Mouse (Mus musculus): ENCODE data around the gene Bcas3.
"Not testable (repeated sequence)": the region's sequence is repeated elsewhere in the genome, so short reads cannot be mapped to it uniquely, and the experiment has no call there.

Gene Bcas3

DNA sequence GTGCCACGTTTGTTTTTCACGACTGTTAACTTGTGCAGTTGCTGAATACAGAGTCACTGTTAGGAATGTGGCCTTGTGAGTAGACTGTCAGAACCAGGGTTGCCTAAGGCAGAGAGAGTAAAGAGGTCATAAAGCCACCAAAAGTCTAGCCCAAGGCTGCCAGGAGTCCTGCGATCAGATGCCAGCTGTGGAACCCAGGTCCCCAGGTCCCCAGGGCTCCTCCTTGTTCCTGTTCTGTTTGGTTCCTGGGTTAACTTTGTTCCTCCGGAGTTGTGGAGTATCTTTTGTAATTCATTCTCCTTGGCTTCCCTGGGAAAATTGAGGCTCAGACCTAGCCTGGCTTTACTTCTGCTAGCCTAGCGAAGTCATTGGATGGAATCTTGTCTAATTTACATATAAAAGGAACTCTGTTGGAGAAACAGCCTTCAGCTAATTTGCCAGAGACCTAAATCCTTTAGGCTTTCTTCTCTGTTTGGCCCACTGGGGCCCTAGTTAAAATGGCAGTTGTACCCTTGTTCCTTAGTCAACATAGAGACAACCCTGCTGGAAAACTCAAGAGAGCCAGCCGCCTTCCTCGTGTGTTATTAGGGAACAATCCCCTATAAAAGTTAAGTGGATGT lies 361.5 kb downstream of the Bcas3 start:
- DNase-seq = no peak

DNA sequence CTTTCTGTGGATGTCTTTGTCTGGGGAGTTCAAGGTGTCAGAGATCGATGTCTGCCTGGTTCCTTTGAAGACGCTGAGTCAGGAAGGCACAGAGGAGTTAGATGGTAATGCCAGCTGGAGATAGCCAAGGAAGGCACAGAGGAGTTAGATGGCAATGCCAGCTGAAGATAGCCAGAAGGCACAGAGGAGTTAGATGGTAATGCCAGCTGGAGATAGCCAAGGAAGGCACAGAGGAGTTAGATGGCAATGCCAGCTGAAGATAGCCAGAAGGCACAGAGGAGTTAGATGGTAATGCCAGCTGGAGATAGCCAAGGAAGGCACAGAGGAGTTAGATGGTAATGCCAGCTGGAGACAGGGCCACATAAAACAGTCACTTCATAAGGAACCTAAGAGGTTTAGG lies 363.8 kb downstream of the Bcas3 start:
- not testable (repeated sequence) for DNase-seq

DNA sequence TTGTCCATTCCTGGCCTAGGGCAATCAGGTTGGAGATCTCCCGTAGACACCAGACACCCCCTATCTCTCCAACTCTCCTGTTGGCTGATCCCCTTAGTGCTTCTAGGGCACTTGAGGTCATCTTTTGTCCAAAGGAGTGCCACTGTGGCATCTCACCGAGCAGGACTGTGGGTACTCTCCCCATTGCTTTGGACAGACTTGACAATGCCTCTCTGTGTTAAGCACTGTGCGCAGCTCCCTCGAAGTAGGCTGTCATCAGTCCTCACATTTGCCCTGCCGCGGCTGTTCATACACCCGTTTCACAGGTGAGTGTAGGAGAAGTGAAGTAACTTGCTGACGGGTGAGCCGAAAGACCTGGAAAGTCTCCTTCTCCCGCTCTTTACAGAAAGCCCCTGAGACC lies 366.1 kb downstream of the Bcas3 start:
- no peak for DNase-seq

DNA sequence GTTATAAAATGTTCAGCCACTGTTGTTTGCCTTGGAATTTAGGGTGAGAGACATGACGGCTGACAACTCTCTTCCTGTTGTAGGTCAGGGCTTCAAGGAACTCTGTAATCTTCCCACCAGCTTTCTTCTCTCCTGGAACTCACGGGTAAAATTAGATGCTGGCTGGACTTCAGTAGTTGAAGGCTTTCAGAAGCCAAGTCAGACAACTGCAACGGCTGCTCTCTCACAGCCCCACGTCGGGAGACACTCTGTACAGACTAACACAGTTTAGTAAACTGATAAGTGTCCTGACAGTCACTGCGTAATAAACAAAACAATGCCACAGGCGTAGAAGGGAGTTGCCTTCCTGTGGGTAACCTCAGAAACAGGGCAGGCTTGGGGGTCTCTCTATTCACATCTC lies 366.8 kb downstream of the Bcas3 start:
- DNase-seq = no peak

DNA sequence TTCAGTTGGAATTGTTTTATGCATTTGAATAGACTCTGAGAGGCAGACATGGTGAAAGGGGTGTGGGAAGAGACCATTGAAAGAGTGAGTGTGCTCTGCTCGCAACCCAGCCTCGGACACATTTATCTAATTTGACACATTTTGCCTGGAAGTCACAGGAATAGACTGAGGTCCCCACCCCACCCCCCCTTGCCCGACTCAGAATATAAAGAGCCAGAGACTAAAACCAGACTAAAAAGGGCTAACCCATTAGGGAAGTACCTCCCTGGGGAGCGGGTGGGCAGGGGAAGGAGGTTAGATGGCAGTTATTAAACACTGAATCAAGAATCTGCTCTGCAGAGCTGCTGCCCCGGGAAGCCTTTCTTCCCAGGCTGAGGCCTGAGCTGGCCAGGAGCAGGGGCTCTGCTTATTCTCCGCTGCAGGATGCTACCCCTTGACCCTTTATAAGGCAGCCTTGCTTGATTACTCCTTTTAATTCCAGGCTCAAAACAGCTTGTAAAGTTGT lies 367.4 kb downstream of the Bcas3 start:
- DNase-seq = no peak

DNA sequence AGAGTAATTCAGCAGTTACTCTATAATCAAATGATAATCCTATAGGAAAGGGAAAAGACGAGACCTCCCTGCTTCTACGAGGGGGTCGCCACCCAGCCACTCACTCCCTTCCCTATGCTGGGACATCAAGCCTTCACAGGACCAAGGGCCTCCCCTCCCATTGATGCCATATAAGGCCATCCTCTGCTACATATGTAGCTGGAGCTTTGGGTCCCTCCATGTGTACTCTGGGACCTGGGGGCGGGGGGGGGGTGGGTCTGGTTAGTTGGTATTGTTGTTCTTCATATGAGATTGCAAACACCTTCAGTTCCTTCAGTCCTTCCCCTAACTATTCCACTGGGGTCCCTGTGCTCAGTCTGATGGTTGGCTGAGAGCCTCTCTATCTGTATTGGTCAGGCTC lies 369.0 kb downstream of the Bcas3 start:
- no peak for DNase-seq

DNA sequence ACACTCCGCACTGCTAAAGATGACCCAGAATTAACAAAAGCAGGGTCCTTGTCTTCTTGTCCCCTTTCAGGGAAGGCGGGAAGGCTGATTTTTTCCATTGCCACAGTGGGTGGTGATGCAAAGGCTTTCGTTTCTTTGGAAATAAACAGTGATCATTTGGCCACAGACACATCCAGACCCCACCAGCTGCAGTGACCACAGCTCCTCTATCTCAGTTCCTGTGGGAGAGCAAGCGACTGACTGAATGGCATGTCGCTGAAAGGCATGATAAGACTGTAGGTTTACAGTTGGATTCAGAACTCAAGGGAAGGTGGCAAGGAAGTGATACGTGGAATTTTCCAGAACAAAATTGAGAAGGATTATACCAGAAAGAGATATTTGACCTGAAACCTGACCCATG lies 371.2 kb downstream of the Bcas3 start:
- DNase-seq = no peak

DNA sequence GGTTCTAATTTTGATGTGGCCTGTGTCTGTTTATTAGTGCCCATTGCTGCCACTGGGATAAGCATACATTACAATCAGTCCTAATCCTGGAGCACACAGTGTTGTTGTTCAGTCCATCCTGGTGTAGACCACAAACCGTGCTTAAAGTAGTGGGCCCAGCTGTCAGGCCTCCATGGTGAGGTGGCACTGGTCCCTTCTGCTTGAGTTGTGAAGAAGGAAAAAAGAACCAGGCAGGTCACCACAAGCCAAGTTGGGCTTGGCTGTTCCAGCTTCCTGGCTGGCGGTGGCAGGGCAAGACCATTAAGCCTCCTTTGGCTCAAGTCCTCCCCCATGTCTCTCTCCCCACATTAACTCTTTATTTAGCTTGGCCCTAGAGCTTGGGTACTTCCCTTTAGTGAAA lies 376.8 kb downstream of the Bcas3 start:
- DNase-seq = no peak

DNA sequence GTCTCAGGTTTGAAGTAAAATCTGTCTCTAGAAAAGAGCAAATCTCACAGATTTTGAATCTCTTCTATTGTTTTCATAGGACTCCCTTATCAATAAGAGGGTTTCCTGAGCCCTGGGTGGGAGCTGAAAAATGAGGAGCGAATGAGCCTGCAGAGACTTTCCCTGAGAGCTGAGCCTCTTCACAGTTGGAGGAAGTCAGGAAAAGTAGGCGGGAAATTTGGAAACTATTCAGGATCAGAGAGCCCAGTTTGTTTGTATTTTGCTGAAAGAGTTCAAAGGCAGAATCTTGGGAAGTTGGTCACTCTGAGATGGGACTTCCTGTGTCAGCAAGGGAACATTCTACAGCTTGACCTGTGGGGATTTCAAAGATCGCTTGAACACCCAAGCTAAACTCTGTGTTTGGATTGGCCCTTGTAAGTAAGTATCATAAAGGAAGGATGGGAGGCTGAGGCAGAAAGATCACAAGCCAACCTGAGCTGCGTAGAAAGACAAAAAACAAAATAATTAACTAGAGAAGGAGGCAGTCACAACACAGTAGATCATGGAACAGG lies 379.6 kb downstream of the Bcas3 start:
- no peak for DNase-seq

DNA sequence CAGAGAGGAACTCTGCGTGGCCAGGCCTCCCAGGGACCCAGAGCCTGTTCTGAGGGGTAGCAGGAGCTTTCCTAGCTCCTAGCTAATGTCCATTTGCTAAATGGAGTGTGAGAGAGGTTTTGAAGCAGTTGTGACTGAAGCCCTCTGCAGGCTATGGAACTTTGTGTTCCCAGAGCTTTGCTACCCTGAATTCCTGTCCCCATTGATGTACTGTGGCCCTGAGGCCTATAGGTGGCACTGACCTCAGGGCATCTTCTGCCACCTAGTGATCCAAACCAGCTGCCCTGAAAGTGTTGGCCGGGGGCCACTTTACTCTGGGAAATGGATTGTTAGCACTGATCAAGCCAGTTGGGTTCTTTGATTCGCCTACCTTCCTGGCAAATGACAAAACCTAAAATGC lies 380.6 kb downstream of the Bcas3 start:
- DNase-seq = peak; percentile 11 to 14

DNA sequence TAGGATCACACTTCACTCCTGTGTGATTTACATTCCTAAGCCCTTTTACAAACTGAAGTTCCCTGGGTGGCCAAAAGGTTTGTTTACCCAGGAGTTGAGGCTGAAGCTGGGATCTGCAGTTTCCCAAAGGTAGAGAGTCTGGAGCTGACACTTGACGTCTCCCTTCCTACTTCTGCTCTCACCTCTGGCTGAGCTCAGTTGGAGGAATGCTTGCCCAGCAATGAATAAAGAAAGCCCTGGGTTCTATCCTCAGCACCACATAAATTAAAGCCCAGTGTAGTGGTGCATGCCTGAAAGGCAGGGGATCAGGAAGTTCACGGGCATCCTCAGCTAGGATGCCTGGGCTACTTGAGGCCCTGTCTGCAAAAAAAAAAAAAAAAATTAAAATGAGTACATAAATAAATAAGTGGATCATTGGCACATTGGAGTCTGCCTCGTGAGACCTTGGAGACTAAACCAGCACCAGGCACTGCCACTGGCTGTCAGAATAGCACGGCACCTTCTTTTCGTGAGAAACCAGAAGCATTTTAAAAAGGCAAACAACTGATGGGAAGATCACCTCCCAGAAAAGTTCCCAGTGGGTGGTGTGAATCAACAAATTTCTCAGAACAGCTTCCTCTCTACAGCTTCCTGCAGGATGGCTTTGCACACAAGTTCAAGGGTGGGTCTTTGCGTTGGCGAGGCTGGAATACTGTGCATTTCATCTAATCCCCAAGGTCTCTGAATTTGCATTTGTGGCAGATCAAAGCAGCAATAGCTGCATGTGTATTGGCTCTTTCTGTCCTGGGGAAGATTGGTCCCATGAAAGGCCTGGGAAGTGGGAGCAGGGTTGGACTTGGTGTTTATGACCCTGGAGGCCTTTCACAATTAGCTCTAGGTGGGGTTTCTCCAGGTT lies 381.6 kb downstream of the Bcas3 start:
- no peak for DNase-seq

DNA sequence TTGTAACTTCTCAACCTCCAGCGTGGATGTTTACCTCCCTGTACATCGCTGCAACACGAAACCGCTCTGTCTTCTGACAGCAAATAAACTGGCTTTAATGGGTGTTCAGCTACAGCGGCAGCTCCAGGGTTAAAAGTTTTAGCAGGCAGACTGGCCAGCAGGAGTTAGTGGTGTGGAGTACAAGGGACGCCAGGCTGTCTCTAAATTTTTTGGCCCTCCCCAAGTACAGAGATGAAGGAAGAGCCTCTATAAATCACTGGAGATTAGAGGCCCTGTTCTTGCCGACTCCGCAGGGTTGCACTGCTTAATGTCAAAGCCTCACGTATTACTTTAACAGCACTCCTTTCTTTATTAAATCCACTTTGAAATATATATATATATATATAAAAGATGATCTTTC lies 384.3 kb downstream of the Bcas3 start:
- DNase-seq = no peak

DNA sequence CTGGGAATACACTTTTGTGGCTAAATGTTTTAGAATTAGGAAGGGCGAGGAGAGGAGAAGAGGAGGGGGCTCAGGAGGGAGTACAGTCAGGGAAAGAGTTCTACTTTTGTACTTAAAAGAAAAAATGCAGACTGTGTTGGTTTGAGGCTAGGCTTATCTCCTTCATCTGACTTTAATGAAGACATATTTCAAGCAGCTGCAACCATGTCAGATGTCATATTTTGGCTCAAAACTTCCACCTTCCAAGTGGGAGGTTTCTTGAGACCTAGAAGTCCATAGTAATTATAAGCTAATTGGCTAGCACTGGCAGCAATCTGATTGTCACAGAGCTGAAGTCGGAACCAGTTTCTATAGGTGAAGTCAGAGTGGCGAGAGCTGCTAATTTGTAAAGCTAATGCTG lies 384.9 kb downstream of the Bcas3 start:
- DNase-seq = no peak

DNA sequence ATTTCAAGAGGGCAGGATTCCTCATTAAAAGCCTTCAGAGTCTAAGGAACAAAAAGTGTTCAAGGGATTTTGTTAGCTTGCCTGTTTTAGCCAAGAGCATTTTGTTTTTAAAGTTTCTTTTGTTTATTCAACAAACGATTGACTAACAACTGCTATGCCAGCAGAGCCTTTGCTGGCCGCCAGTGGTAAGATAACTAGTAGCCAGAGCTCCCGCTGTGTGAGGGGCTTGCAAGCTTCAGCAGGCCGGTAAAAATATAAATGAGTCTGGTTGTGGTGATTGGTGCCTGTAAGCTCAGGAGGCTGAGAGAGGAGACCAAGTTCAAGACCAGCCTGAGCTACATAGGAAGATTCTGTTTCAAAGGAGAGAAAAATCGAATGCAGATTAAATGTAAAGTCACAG lies 385.6 kb downstream of the Bcas3 start:
- no peak for DNase-seq

DNA sequence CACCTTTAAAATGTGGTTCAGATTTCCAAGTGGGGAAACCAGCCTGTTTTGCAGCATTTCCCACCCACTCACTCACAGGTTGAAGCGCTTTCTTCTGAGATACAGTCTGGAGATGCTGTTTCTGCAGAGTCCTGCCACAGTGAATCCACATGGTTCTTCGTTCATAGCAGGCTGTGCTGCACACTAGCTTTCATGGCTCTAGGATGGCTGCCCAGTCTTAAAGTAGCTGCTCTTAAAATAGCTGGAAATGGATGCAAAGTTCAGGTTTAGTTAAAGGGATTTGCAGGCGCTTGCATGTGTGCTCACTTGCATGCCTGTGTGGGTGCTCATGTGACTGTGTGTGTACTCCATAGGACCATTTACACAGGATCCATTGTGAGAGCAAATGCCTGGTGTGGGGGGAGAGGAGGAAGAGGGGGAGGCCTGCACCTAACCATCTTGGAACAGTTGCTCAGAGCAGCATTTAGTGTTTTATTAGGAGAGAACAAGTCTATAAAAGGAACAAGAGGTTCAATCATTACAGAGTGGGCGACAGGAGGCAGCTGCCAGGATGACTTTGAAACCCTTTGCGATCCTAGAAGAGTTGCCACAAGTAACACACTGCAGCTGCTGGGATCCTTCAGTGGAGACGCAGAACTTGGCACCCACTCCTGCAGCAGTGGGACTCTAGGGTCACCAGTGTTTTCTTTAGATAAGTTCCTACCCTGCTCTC lies 386.5 kb downstream of the Bcas3 start:
- DNase-seq = no peak

DNA sequence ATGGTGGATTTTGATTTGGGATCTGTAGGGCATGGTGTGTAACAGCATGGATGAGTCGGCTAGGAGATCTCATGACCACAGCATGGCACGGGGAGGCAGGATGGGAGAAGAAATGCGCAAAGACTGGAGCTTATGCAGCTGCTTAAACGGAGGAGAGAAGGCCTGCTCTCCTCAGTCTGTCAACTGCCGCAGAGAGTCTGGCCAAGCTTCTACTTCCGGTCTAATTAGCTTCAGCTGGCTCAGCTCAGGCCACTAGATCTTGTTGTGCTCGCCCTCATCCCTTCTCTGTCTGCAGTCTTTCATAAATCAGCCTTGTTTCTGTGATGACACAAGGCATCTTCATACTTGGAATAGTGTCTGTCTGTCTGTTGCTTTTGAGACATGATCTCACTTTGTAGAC lies 393.4 kb downstream of the Bcas3 start:
- no peak for DNase-seq

DNA sequence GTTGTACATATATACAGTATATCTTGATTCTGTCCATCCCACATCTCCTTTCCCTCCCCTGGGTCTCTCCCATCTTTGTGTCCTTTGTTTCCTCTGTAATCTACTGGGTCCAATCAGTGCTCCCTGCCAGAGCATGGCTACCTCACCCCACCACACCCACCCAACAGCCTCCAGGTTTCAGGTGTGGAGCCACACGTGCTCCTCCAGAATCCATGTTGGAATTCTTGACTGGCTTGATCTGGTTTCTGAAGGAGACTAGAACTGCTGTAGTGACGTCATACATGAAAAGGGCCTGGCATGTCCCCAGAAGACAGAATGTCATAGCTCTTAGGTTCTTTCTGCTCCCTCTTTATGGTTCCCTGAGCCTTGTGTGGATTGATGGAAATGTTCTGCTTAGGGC lies 395.9 kb downstream of the Bcas3 start:
- DNase-seq = no peak

DNA sequence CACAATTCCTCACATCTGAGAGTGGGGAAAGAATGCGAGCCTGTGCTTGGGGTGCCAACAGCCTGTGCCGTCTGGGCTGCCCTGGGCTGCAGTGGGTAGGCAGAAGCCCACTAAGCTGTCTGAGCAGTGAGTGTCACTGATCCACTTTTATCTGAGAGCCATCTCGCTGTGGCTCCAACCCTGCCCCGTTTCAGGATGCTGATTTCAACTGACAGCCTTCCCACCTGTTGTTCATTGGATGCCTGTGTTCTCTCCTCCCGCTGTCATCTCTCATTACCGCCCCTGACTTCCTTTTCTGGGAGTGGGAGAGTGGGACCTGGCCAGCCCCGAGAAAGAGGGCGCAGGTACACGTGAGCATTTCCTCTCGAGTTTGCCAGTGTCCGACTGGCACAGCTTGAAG lies 398.2 kb downstream of the Bcas3 start:
- DNase-seq = no peak

DNA sequence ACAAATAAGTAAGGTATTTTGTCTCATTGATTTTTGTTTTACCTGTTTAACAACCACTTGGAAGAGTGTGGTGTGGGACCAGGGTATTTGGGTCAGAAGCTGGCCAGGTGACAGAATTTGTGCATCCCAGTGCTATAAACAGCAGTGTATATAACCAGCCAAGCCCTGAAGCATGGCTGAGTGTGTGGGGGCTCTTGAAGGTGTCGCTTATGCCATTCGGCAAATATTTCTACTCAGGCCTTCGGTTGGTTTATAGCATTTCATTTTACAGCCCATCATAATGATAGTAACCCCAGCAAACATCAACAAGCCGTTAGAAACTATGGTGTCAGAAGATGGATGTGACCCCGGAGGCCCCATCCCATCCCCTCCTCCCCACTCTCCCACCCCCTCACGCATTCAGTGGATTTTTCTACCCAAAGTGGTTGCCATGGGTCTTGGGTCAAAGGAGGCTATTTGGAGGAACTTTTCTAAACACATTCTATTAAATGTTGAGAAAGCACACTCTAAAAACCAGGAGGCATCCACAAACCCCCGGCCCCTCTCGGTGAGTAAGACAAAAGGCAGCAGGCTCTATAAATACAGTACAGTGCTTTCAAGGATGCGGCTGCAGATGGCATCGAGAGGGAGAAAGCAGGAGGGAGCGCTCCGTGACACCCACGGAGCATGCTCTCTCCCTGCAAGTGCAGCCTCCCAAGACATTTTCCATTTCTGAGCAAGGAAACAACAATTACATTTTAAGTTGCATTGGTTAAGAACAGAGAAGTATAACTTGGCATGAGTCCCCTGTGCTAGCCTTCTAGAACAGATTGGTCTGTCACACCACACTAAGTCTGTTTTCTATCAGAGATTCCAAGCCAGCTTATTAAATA lies 401.9 kb downstream of the Bcas3 start:
- no peak for DNase-seq

DNA sequence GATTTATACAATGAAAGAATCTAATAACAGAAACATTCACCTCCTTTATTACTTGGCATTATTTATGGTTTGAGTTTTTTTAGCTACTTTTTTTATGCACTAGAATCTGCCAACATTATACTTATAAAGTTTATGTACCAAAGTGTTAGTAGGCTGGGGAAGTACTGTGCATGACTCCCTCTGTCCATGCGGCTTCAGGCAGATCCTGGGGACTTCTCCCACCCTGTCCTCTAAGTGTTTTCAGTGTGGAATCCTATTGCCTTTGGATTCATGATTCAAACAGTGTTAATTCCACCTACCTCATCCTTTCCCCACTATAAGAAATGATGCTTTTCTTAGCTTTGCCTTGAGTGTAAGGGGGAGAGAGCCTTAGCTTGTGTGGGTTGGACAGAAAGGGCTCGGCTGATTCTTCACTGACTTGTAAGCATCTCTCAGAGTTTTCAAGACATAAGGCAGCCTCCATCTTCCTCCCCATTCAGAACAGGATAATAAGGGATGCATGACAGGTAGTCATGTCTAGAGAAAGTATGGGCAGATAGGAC lies 402.6 kb downstream of the Bcas3 start:
- DNase-seq = no peak

DNA sequence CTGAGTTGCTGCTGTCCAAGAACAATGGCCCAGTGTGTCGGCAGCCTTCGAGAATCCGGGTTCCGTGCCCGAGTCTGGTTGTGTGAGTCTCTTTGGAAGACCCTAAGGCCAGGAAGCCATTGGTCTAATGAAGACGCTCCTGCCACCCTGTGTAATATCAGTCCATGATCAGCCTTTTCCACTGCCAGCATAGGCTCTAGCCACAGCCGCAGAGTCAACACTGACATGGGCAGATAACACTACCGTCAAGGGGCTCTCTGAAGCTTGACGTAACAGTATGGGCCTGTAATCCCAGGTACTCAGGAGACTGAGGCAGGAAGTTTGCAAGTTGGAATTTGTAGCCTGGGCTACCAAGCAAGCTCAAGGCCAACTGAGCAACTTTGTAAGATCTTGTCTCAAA lies 405.9 kb downstream of the Bcas3 start:
- no peak for DNase-seq

All from cerebellum, adult 18-20 months (tissue).